Mouse (Mus musculus): ENCODE measurements at regions not wholly inside any gene's neighbourhood (a gene's known extent, or its start where the extent isn't known, plus 50 kb on each side); places are given as distances from the start of the nearest gene placed in this dataset.

GRCm38 (mm10) chr13:115451244-115451643 lies 349.5 kb upstream of the Itga1 start:
- in situ Hi-C loops (cut with MboI; ENCODE audit: unreplicated experiment in 2 of 2), result no loop called here

- in situ Hi-C loops (cut with MboI; ENCODE audit: unreplicated experiment in 2 of 2), result no loop called here
These were observed 325.6 kb upstream of the Itga1 start for GRCm38 (mm10) chr13:115427091-115428033.

- in situ Hi-C loops (cut with MboI; ENCODE audit: unreplicated experiment in 2 of 2), result no loop called here
These were observed 324.1 kb upstream of the Itga1 start for GRCm38 (mm10) chr13:115425610-115426562.

- in situ Hi-C loops (cut with MboI; ENCODE audit: unreplicated experiment in 2 of 2), result no loop called here
These were observed 322.0 kb upstream of the Itga1 start for GRCm38 (mm10) chr13:115423761-115424160.

GRCm38 (mm10) chr13:115421483-115421882 lies 319.7 kb upstream of the Itga1 start:
- in situ Hi-C loops (cut with MboI; ENCODE audit: unreplicated experiment in 2 of 2), result no loop called here

- in situ Hi-C loops (cut with MboI; ENCODE audit: unreplicated experiment in 2 of 2), result no loop called here
These were observed 316.1 kb upstream of the Itga1 start for GRCm38 (mm10) chr13:115417829-115418228.

- in situ Hi-C loops (cut with MboI; ENCODE audit: unreplicated experiment in 2 of 2), result no loop called here
These were observed 312.2 kb upstream of the Itga1 start for GRCm38 (mm10) chr13:115413721-115414531.

GRCm38 (mm10) chr13:115405916-115406315 lies 304.2 kb upstream of the Itga1 start:
- in situ Hi-C loops (cut with MboI; ENCODE audit: unreplicated experiment in 2 of 2), result no loop called here

- in situ Hi-C loops (cut with MboI; ENCODE audit: unreplicated experiment in 2 of 2), result no loop called here
These were observed 299.0 kb upstream of the Itga1 start for GRCm38 (mm10) chr13:115400706-115401215.

- in situ Hi-C loops (cut with MboI; ENCODE audit: unreplicated experiment in 2 of 2), result no loop called here
These were observed 277.9 kb upstream of the Itga1 start for GRCm38 (mm10) chr13:115379682-115380081.

GRCm38 (mm10) chr13:115376180-115376880 lies 274.6 kb upstream of the Itga1 start:
- in situ Hi-C loops (cut with MboI; ENCODE audit: unreplicated experiment in 2 of 2), result no loop called here

GRCm38 (mm10) chr13:115361457-115361856 lies 259.7 kb upstream of the Itga1 start:
- in situ Hi-C loops (cut with MboI; ENCODE audit: unreplicated experiment in 2 of 2), result no loop called here

- in situ Hi-C loops (cut with MboI; ENCODE audit: unreplicated experiment in 2 of 2), result no loop called here
These were observed 245.2 kb upstream of the Itga1 start for GRCm38 (mm10) chr13:115347022-115347398.

- in situ Hi-C loops (cut with MboI; ENCODE audit: unreplicated experiment in 2 of 2), result no loop called here
These were observed 244.6 kb upstream of the Itga1 start for GRCm38 (mm10) chr13:115346115-115347021.

- in situ Hi-C loops (cut with MboI; ENCODE audit: unreplicated experiment in 2 of 2), result no loop called here
These were observed 227.5 kb upstream of the Itga1 start for GRCm38 (mm10) chr13:115329000-115329960.

GRCm38 (mm10) chr13:115326294-115326693 lies 224.5 kb upstream of the Itga1 start:
- in situ Hi-C loops (cut with MboI; ENCODE audit: unreplicated experiment in 2 of 2), result no loop called here

GRCm38 (mm10) chr13:115316681-115317080 lies 214.9 kb upstream of the Itga1 start:
- in situ Hi-C loops (cut with MboI; ENCODE audit: unreplicated experiment in 2 of 2), result no loop called here

Data from v-Abl transformed pro-B cells (cell line).